Mouse (Mus musculus) testis, postnatal 14 days (tissue): ENCODE data around the gene A830031A19Rik.

ENCODE experiments used
- DNase-seq: peaks from one replicate; pipeline ENCODE4 v3.0.0; 2021; ENCODE audit warnings: low spot score

Gene A830031A19Rik

DNA sequence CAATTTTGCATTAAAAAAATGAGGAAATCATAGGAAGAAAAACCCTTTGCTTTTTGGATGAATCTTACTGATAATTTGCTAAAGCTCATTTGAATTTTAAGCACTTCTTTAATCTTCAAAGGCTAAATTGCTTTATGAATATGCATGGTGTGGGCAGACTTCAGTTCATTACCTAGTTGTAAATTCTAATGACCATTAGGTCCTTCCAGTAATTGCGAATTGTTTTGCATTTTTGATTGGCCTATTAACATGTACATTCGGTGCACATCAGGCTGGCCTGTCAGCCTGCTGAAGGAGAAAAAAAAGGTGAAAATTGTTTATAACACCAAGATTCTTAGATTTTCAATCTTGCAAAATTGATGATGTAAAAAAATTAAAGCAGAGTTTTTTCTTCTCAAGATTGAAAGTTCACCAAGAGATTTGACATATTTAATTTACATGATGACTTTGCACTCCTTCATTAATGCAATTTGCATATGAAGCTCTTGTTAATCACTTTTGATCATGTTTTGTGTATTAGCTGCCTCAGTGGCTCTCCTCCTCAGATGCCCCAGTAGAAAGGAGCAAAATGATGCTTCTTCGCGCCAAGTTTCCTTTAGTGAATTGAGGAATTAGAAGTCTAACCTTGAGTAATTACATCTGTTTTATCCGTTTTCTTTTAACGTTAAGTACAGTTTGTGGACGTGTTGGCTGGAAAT lies 21.0 kb upstream of the A830031A19Rik start:
- DNase-seq: no peak

DNA sequence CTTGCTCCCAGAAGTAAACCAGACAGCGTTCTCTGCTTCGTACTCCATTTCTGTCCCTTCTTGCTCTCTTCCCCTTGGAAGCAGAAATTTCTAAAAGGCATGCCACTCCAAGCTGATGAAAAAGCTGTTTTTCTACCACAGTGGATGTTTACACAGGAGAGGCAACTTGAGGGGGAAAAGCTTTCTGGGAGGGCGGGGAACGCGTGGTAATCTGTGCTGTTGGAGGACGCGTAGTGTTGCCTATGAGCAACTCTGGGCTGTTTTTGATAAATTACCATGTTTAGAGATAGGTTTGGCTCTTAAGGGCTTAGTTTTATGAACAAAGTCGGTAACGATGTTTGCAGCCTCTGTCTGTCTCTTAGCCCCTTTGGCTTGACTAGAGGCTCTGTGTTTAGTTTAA lies 20.4 kb upstream of the A830031A19Rik start:
- DNase-seq: no peak

DNA sequence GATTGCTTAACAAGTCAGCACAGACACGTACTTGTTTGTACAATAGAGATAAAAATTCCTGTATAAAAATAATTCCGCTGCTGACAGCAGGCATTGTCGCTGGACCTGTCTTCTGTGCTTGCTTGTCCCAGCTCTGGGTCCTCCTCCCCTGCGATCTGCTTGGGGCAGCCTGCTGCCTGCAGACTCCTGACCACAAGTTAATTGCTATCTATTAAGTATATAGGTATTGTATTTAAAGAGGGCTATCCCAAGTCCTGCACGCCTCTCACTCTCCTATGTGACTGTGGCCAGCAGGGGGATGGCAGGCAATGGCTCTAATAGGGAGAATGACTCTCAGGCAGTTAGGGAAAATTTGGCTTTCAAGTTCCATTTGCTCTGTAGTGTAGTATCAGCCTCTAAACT lies 19.2 kb upstream of the A830031A19Rik start:
- no peak for DNase-seq

DNA sequence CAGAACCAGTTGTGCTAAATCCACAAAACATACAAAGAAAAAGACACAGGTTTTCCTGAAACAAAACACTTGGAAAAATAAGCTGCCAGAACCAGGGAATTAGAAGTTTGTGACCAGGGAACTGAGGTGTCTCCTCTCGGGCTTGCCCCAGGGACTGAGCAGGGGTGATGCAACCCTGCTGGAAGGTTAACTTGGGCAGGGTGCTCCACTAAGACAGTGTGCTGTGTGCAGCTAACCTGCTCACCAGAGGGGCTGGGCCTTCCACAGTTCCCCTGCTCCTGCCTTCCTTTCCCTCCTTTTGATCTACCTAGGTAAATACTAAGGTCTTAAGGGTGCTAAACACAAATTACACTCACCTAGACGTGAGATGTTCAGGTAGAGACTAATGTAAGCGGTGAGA lies 17.8 kb upstream of the A830031A19Rik start:
- no peak for DNase-seq

DNA sequence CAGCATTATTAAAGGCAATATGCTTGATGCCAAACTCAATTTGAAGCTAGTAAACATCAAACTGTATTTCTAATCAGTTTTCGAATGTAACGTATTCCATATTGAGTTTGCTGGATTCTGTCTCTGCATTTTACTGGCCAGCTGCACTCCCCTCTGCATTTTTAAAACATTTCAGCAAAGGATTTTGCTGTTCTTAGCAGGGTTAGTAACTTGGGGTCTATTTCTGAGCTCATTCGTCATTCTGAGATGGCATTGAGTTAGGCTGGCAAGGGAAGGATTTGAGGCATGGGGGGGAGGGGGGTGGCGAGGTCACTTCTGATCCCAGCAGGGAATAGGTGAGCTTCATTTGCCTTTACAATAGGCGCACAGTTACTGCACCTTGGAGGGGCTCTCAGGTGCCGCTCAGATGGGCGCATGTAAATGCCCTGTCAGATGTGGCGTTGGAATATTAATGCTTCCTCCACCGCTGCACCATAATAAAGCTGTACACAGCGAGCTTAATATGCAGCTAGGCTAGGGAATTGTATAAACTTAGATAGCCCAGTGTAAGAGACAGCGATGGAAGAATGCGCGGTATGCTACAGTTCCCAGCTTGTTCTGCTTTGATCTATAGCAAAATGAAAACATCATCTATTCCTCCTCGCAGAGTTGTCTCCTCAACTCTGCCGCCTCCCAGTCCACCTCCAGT lies 16.7 kb upstream of the A830031A19Rik start:
- DNase-seq: no peak

- no peak for DNase-seq
These were observed 15.6 kb upstream of the A830031A19Rik start for GRCm38 (mm10) chr11:24090443-24090842.

GRCm38 (mm10) chr11:24087069-24087468 lies 12.2 kb upstream of the A830031A19Rik start:
- DNase-seq: no peak

GRCm38 (mm10) chr11:24085986-24086385 lies 11.1 kb upstream of the A830031A19Rik start:
- no peak for DNase-seq

DNA sequence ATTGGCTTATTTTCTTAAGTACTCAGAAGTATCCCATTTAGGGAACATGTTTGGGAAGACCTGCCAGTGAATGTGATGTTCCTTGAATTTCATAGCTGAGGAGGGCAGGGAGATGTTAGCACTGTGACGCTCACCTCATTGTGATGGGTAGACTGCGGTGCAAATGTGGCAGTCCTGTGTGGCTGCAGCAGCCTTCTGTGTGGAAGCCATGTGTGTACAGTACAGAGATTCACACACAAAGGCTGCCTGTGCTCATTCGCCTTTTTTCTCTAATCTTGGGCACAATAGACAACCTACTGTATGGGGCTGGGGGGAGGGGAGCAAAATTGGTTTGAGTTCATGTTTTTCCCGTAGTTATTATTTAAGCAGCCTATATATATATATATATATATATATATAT lies 9.7 kb upstream of the A830031A19Rik start:
- DNase-seq: no peak

DNA sequence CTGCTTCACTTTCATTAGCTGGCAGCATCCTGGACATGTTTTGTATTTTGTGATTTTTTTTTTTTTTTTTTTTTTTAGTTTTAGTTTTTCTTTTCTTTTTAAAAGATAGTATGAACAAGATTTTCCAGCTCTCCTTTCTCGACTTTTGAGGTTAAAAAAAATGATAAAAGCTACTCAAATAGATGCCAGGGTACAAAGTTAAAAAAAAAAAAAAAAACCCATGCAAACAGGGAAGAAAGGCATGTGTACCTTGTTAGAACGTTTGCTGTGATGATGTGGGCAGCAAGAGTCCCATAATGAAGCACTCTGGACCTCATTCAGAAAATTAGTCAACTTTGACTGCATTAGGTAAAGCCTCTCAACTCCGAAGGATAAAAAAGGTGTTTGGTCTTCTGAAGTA lies 9.2 kb upstream of the A830031A19Rik start:
- no peak for DNase-seq

DNA sequence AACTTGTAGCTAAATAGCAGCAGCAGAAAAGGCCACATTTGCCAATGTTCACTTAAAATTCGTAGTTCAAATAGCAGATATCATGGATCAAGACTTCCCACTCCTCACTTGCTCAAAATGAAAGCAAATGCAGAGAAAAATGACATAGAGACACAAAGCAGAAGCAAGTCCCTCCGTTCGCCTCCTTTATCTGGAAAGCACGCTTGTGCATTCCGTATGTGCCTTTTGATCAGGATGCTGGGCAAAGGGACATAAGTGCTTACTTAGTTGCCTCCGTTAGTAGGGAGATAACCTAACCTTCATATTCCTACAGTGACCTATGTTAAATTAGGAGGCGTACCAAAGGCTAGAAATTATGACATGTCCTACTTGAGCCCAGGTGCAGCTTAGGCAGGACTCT lies 8.6 kb upstream of the A830031A19Rik start:
- no peak for DNase-seq

DNA sequence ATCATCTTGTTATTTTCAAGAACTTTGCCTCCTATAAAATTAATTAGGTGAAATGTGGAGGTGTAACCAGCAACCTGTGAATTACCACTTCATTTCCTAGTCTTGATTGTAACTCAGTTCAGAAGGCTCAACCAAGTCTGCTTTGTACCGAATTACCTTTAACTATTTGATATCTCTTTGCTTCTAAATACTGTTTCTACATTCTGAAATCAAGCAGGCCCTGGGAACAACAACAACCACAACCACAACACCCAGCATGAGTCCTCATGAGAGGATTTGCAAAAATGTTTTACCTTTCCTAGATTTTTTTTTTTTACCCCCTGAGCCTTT lies 8.2 kb upstream of the A830031A19Rik start:
- no peak for DNase-seq

GRCm38 (mm10) chr11:24082385-24083075 lies 7.7 kb upstream of the A830031A19Rik start:
- DNase-seq: no peak

DNA sequence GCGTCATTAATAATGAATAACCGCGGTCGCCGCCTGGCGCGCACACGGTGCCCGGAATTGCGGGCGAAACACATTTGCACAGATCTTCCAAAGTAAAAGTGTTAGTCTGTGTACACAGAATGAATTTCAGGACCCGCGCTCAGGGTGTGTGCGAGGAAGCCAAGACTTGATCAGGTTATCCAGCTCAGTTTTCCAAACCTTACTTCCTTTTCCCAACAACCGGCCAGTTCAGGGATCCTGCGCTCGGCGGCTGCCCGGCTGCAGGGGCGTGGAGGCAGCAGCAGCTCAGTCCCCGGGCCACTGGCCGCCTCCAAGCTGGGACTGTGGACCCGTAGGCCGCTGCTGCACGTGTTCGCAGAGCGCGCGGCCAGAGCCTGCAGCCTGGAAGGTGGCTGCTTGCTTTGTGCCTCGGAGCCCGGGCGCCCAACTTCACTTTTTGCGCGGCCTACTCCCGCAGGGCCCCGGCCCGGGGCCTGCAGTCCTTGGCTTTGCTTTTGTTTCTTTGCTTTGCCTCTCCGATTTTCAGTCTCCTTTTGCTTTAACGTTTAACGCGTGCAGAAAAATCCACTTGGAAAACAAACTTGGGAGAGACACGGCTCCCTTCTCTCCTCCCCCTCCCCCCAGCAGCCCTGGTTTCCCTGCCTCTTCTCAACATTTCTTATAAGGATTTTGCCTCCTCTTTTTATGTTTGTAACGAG lies 7.0 kb upstream of the A830031A19Rik start:
- DNase-seq: peak; percentile 46

DNA sequence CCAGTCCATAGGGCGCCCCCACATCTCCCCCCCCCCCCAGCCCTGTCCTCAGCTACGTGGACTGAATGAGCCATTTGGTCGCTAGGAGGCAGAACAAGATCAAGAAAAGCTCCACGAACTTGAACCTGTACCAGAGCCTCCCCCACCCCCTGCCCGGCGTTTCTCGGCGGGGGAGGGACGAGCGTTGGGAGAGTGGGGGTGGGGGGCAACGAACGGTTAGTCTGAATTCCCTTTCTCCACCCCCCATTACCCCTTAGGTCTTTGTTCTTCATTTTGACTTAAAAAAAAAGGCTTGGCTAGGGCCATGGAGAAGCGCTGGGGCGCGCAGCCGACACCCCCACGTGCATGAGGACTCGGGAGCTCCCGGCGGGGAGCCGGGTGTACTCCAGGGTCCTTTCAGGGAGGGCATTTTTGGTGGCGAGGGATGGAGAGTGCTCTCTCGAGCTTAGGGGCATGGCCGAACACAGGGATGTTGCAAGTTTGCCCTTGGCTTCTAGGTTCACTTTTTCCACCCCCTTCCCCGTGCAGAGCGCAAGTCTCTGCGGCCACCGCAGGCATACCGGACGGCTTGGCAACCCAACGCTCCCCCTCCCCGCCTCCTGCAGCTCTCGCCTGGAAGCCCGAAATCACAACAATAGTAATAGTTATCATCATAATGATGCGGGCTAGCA lies 6.3 kb upstream of the A830031A19Rik start:
- peak; percentile 29 for DNase-seq

- peak; percentile 34 for DNase-seq
These were observed 5.7 kb upstream of the A830031A19Rik start for GRCm38 (mm10) chr11:24080541-24080940.

DNA sequence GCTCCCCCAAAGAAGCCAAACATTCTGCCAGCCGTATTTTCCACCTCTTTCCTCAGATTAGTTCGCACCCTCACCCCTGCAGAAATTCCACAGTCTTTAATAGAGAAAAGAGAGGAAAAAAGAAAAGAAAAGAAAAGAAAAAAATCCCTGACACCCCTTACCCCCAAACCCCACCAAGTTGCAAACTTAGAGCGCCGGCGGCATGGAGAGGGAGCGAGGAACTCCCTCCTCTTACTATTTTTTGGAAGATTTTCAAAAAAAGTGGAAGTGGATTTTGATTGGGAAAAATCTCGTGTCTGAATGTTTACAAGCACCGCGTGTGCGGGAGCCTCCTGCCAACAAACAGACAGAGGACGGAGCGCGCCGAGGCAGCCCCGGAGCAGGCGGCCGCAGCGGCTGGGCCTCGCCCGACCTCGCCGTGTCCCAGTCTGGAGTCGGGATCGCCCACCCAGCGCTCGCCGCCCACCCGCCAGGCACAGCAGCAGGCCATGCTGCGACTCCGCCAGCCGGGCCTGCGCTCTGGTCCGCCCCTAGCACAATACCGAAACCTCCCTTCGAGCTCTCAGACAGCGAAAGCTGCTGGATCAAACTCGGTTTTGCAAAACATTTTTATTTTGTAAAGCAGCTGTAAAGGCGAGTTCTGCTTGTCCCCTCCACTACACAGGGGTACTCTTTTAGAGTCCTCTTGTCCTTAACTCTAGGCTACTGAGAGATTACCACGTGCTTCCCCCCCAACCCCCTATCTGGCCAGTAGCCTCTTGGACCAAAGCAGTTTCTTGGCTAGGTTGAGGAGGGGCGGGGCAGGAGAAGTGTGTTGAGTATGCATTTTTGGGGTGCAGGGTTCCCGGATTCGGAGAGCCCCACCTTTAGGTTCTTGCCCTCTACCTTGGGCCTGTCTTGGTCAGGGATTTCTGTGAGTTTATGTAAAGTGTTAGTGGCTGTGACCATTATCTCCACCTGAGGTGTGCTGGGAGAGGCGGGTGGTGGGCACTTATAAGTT lies 4.8 kb upstream of the A830031A19Rik start:
- DNase-seq: peak; percentile 29

DNA sequence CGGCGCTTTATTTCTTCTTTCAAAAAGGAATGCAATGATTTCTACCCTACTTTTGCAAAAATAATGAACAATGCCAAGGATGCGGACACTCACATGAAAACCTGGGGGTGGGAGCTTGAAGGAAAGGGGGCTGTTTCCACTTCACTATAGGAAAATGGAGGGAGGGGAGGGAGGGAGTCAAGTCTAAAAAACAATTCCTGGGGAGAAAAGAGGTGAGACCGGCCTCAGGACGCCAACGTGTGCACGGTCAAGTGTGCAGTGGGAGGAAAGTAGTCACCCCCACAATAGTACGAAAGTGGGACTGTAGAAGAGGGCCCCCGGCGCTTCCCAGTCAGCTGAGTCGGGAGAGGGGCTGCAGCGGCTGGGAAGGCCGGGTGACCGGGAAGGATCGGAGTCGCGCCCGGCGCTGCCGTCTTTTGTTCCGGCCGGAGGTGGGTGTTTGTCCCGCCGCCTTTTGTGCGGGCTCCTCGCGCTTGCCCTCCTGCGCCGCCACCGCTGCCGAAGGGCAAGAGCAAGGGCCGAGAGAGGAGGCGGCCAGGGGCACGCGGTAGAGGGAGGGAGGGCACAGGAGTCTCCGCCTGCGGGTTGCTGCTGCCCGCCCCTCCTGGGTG lies 4.0 kb upstream of the A830031A19Rik start:
- no peak for DNase-seq

DNA sequence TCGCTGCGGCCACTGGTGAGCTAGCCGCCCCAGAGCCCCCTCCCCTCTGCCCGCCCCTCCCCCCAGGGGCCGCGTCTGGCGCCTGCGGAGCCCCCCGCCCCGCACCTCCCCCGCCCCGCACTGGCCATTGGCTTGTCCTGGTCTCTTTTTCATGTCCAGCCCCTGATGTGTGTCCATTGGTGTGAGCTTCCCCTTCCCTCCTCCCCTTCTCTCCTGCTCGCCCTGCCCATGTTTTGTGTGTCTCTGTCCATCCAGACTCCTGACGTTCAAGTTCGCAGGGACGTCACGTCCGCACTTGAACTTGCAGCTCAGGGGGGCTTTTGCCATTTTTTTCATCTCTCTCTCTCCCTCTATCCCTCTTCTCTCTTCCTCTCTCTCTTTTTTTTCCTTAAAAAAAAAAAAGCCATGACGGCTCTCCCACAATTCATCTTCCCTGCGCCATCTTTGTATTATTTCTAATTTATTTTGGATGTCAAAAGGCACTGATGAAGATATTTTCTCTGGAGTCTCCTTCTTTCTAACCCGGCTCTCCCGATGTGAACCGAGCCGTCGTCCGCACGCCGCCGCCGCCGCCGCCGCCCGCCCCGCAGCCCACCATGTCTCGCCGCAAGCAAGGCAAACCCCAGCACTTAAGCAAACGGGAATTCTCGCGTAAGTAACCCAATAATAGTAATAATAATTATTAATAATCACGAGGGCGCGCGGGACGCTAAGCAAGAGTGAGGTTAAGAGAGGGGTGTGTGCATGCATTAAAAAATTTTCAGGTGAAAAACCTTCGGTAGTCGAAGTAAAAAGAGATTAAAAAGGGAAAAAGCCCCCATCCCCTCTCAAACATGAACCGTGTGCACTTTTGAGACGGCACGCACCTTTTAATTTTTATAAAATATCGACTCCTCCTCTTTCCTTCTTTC lies 3.2 kb upstream of the A830031A19Rik start, which contains the start of gene Bcl11a:
Gene Bcl11a, plus strand, starts transcription at position 262 of the 911 bp plus-strand sequence.
- peak; percentile 40 for DNase-seq
